Mouse (Mus musculus) CH12.LX (cell line): ENCODE data around the gene Gsto1. TPM values are rescaled to one million over a fixed set of nuclear protein-coding genes. Genes with fewer than 3 reads are reported as not detected.
A peak's percentile ranks its signal among the peaks of the same experiment; 100 is the strongest.

Experiments
- DNase-seq: peaks from one replicate; pipeline ENCODE4 v3.0.0-alpha.2; 2013; ENCODE audit errors: extremely low read depth
- H3K27ac ChIP-seq: 2 replicates; pipeline ENCODE4 v1.5.1; 2012; ENCODE audit warnings: low read depth, mild to moderate bottlenecking, control low read depth, moderate library complexity; ENCODE audit not compliant: insufficient read depth
- H3K27me3 ChIP-seq: replicated peaks from 2 replicates; pipeline ENCODE3; 2012; ENCODE audit warnings: inconsistent platforms
- H3K36me3 ChIP-seq, 2 experiments: replicated peaks in 1 of 2; 2 replicates each; pipeline versions ENCODE3 to v1.6.1; 2012; ENCODE audit warnings: inconsistent platforms in 1 of 2, low read length in 1 of 2, mild to moderate bottlenecking in 1 of 2, mixed read lengths in 1 of 2, moderate library complexity in 1 of 2; ENCODE audit not compliant: control insufficient read depth in 1 of 2, insufficient read depth in 1 of 2
- H3K4me1 ChIP-seq, 2 experiments: 2 replicates each; pipeline ENCODE4 v1.6.1; 2012; ENCODE audit warnings: inconsistent platforms in 1 of 2, moderate library complexity in 1 of 2; ENCODE audit not compliant: insufficient read depth in 2 of 2, control insufficient read depth in 1 of 2
- H3K4me2 ChIP-seq: 2 replicates; pipeline ENCODE4 v1.6.1; 2012; ENCODE audit warnings: low read depth, mild to moderate bottlenecking, control low read depth; ENCODE audit not compliant: poor library complexity, insufficient read depth, severe bottlenecking
- H3K4me3 ChIP-seq, 3 experiments: fragments of 150-350 bp in 1 of 3; sonication (generic) in 1 of 3; replicated peaks in 1 of 3; 2 replicates each; pipeline versions ENCODE3 to v1.5.1; 2011 to 2012; ENCODE audit warnings: low read depth in 2 of 3, low read length in 2 of 3, mild to moderate bottlenecking in 2 of 3, moderate library complexity in 2 of 3, control low read depth in 1 of 3, improper control_type of control experiment in 1 of 3, inconsistent platforms in 1 of 3, mixed read lengths in 1 of 3; ENCODE audit not compliant: poor library complexity in 1 of 3
- H3K79me2 ChIP-seq: replicated peaks from 2 replicates; pipeline ENCODE4 v1.6.1; 2012; ENCODE audit warnings: mild to moderate bottlenecking, moderate library complexity; ENCODE audit not compliant: control insufficient read depth, poor library complexity, insufficient read depth, severe bottlenecking; ENCODE audit errors: extremely low read depth
- H3K9ac ChIP-seq: 2 replicates; pipeline ENCODE4 v1.6.1; 2012; ENCODE audit warnings: low read depth, mild to moderate bottlenecking, control low read depth, moderate library complexity; ENCODE audit not compliant: insufficient read depth
- H3K9me3 ChIP-seq: replicated peaks from 2 replicates; pipeline ENCODE3; 2012; ENCODE audit warnings: low read length, inconsistent platforms, mixed read lengths
- BHLHE40 ChIP-seq: IDR thresholded peaks from 2 replicates; pipeline ENCODE4 v1.6.1; 2011; ENCODE audit warnings: mild to moderate bottlenecking, low read depth, low read length, improper control_type of control experiment
- CHD2 ChIP-seq: IDR thresholded peaks from 2 replicates; pipeline ENCODE4 v1.6.1; 2011; ENCODE audit warnings: low read length, improper control_type of control experiment
- CTCF ChIP-seq, 2 experiments: IDR thresholded peaks in 1 of 2; conservative IDR thresholded peaks in 1 of 2; 2 replicates each; pipeline ENCODE4 v1.5.1; 2011 to 2012; ENCODE audit warnings: low read depth in 2 of 2, low read length in 2 of 2, improper control_type of control experiment in 1 of 2, inconsistent platforms in 1 of 2, mild to moderate bottlenecking in 1 of 2, moderate library complexity in 1 of 2
- E2F4 ChIP-seq: IDR thresholded peaks from 2 replicates; pipeline ENCODE4 v1.6.1; 2011; ENCODE audit warnings: low read depth, low read length, improper control_type of control experiment; ENCODE audit not compliant: insufficient replicate concordance
- ETS1 ChIP-seq: conservative IDR thresholded peaks from 2 replicates; pipeline ENCODE4 v1.6.1; 2012; ENCODE audit warnings: low read depth, mild to moderate bottlenecking, inconsistent platforms, low read length, improper control_type of control experiment, moderate library complexity
- IRF4 ChIP-seq: IDR thresholded peaks from 2 replicates; pipeline ENCODE4 v1.6.1; 2014; ENCODE audit warnings: low read depth, mild to moderate bottlenecking, inconsistent platforms, low read length, improper control_type of control experiment
- JUN ChIP-seq: IDR thresholded peaks from 2 replicates; pipeline ENCODE4 v1.6.1; 2011; ENCODE audit warnings: low read depth, mild to moderate bottlenecking, low read length, improper control_type of control experiment, moderate library complexity; ENCODE audit not compliant: insufficient read depth
- JUND ChIP-seq: conservative IDR thresholded peaks from 2 replicates; pipeline ENCODE4 v1.6.1; 2011; ENCODE audit warnings: low read depth, low read length, improper control_type of control experiment
- MAFK ChIP-seq: IDR thresholded peaks from 2 replicates; pipeline ENCODE4 v1.6.1; 2011; ENCODE audit warnings: low read length, improper control_type of control experiment; ENCODE audit not compliant: insufficient replicate concordance
- MAZ ChIP-seq: IDR thresholded peaks from 2 replicates; pipeline ENCODE4 v1.6.1; 2012; ENCODE audit warnings: low read depth, mild to moderate bottlenecking, inconsistent platforms, low read length, improper control_type of control experiment, moderate library complexity
- MEF2A ChIP-seq: IDR thresholded peaks from 2 replicates; pipeline ENCODE4 v1.6.1; 2014; ENCODE audit warnings: low read depth, mild to moderate bottlenecking, inconsistent platforms, low read length, improper control_type of control experiment, borderline replicate concordance
- MYC ChIP-seq: IDR thresholded peaks from 2 replicates; pipeline ENCODE4 v1.6.1; 2011; ENCODE audit warnings: low read depth, mild to moderate bottlenecking, improper control_type of control experiment, low read length
- POLR2A ChIP-seq: IDR thresholded peaks from 2 replicates; pipeline ENCODE4 v1.6.1; 2011; ENCODE audit warnings: low read depth, mild to moderate bottlenecking, improper control_type of control experiment, low read length
- SIN3A ChIP-seq: IDR thresholded peaks from 2 replicates; pipeline ENCODE4 v1.6.1; 2012; ENCODE audit warnings: low read length, improper control_type of control experiment, inconsistent platforms
- UBTF ChIP-seq: IDR thresholded peaks from 2 replicates; pipeline ENCODE4 v1.6.1; 2012; ENCODE audit warnings: low read depth, mild to moderate bottlenecking, inconsistent platforms, low read length, improper control_type of control experiment, moderate library complexity
- USF1 ChIP-seq: IDR thresholded peaks from 2 replicates; pipeline ENCODE4 v1.6.1; 2014; ENCODE audit warnings: low read depth, mild to moderate bottlenecking, inconsistent platforms, low read length, improper control_type of control experiment
- USF2 ChIP-seq: conservative IDR thresholded peaks from 2 replicates; pipeline ENCODE4 v1.6.1; 2011; ENCODE audit warnings: low read depth, low read length, improper control_type of control experiment
- ZC3H11A ChIP-seq: IDR thresholded peaks from 2 replicates; pipeline ENCODE4 v1.6.1; 2012; ENCODE audit warnings: low read depth, mild to moderate bottlenecking, inconsistent platforms, low read length, improper control_type of control experiment
- ZNF384 ChIP-seq: IDR thresholded peaks from 2 replicates; pipeline ENCODE4 v1.6.1; 2012; ENCODE audit warnings: low read depth, low read length, improper control_type of control experiment, inconsistent platforms
- dilution Hi-C: fragments of 300-500 bp; cut with MboI; formaldehyde crosslinking; loops from 2 replicates; pipeline ENCODE4 v1.14.3; 2020; ENCODE audit warnings: low sequenced_read_pairs; ENCODE audit not compliant: extremely low pct_unique_long_range_greater_than_20kb, extremely low pct_ligation_motif_present
- in situ Hi-C: fragments of 300-500 bp; cut with MboI; formaldehyde crosslinking; loops from 3 replicates; pipeline ENCODE4 v1.14.3; 2019; ENCODE audit warnings: low sequenced_read_pairs, low pct_ligation_motif_present, low pct_unique_long_range_greater_than_20kb, mixed read lengths
- polyA plus RNA-seq: library from polyadenylated mRNA; unstranded; fragments of >175 nt; gene quantifications from 2 replicates; pipeline ENCODE4 v1.2.1, GENCODE M21; 2012; ENCODE audit warnings: low read depth; ENCODE audit not compliant: insufficient read length
- total RNA-seq, 2 experiments: library from RNA; depleted of rRNA; stranded (reverse); fragments of 300-350 nt in 1 of 2; fragments of >200 nt in 1 of 2; gene quantifications; 2 replicates each; pipeline ENCODE4 v1.2.3; 2012 to 2014

Gsto1 gene
- total and polyA plus RNA-seq, 3 experiments, result 86.5 to 113 (median 111) TPM

- no peaks in the 10 kb centered on the region for H3K9me3 ChIP-seq
- no peak overlapping the region for H3K9ac ChIP-seq
- H3K79me2 ChIP-seq, result peaks cover 10% of the 10 kb centered on the region
- TF ChIP-seq MYC, result no peak
- no peak for TF ChIP-seq USF1
- no peak for TF ChIP-seq UBTF
- TF ChIP-seq SIN3A, result no peak
- TF ChIP-seq E2F4, result no peak
- no peak for TF ChIP-seq MAZ
- no peak for TF ChIP-seq ETS1
- TF ChIP-seq JUND, result no peak
- TF ChIP-seq CTCF (conservative IDR thresholded peaks at IDR 0.05 in 1 of 2, IDR thresholded peaks at IDR 0.05 in 1 of 2; ENCODE audit: low read depth in 2 of 2, low read length in 2 of 2), result no peak
- no peak for TF ChIP-seq MAFK
- no peak for TF ChIP-seq JUN
- TF ChIP-seq MEF2A, result no peak
- TF ChIP-seq BHLHE40, result no peak
- TF ChIP-seq USF2, result no peak
- TF ChIP-seq CHD2, result no peak
- no peak for TF ChIP-seq POLR2A
- TF ChIP-seq ZNF384, result no peak
- TF ChIP-seq ZC3H11A, result no peak
- DNase-seq, result no peak
- dilution Hi-C loops, result no loop called here
- H3K27ac ChIP-seq, result no peak overlapping the region
- H3K36me3 ChIP-seq, result peaks cover 4 to 78% of the 10 kb centered on the region in 2 experiments
- in situ Hi-C loops, result no loop called here
- H3K4me2 ChIP-seq, result no peak overlapping the region
- H3K4me3 ChIP-seq, result no peak overlapping the region
- peaks cover 14 to 42% of the 10 kb centered on the region in 2 experiments for H3K4me1 ChIP-seq
- H3K27me3 ChIP-seq, result no peaks in the 10 kb centered on the region
Measured at GRCm38 (mm10) chr19:47905081-47905480, 50.3 kb downstream of the Gsto1 start.

DNA sequence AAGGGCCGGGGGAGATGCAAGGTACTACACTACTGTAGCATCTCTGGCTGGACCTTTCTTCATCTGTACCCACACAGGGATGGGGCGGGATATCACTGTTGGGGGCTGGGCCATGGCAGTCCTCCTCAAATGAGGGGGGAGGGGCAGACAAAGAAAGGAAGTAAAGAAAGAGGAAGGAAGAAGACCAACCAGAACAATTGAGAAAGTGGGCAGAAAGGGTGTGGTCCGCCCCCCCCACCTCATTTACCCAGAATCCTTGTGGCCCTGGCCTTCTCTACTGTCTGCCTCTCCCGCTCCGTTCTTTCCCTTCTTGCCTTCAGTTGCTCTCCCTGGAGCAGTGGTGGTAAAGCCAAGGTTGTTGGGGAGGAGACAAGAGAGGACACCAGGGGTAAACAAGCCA, 50.8 kb downstream of the Gsto1 start:
- peaks cover 10% of the 10 kb centered on the region for H3K79me2 ChIP-seq
- peak; percentile 40; the same call in 1 of the 2 replicates for TF ChIP-seq CHD2
- TF ChIP-seq IRF4, result no peak
- peaks cover 4 to 77% of the 10 kb centered on the region in 2 experiments for H3K36me3 ChIP-seq
- H3K27ac ChIP-seq, result no peak overlapping the region
- H3K4me3 ChIP-seq, result no peak overlapping the region
- no peak overlapping the region for H3K4me2 ChIP-seq
- in situ Hi-C loops (no loop called here), dilution Hi-C loops (no loop called here)
- no peaks in the 10 kb centered on the region for H3K27me3 ChIP-seq
- no peak overlapping the region for H3K9ac ChIP-seq
- peak; percentile 35 for DNase-seq
- no peaks in the 10 kb centered on the region for H3K9me3 ChIP-seq
- peaks cover 19 to 47% of the 10 kb centered on the region in 2 experiments for H3K4me1 ChIP-seq
